Mouse (Mus musculus) ES-Bruce4 (cell line): ENCODE data around the gene Wdr59. TPM values are rescaled to one million over a fixed set of nuclear protein-coding genes. Genes with fewer than 3 reads are reported as not detected.

Source experiments
- H3K27ac ChIP-seq: 2 replicates; pipeline ENCODE4 v1.5.1; 2012; ENCODE audit warnings: low read length, inconsistent platforms; ENCODE audit not compliant: insufficient read depth
- H3K27me3 ChIP-seq: 2 replicates; pipeline ENCODE4 v1.6.1; 2012; ENCODE audit warnings: mild to moderate bottlenecking, low read length, inconsistent platforms; ENCODE audit not compliant: control insufficient read depth, poor library complexity, insufficient read depth, severe bottlenecking
- H3K36me3 ChIP-seq: 2 replicates; pipeline ENCODE4 v1.6.1; 2012; ENCODE audit warnings: inconsistent platforms, mild to moderate bottlenecking, low read length, moderate library complexity; ENCODE audit not compliant: control insufficient read depth, poor library complexity, insufficient read depth, severe bottlenecking
- H3K4me1 ChIP-seq: one replicate; pipeline ENCODE4 v1.8.1; 2011; ENCODE audit warnings: low read length; ENCODE audit not compliant: control insufficient read depth, insufficient read depth
- H3K4me3 ChIP-seq: 2 replicates; pipeline ENCODE4 v1.5.1; 2011; ENCODE audit warnings: low read depth, mild to moderate bottlenecking, low read length
- H3K9ac ChIP-seq: 2 replicates; pipeline ENCODE4 v1.6.1; 2012; ENCODE audit warnings: low read depth, mild to moderate bottlenecking, inconsistent platforms; ENCODE audit not compliant: poor library complexity, severe bottlenecking
- H3K9me3 ChIP-seq: replicated peaks from 2 replicates; pipeline ENCODE4 v1.6.1; 2012; ENCODE audit warnings: mild to moderate bottlenecking, low read length, inconsistent platforms; ENCODE audit not compliant: control insufficient read depth, poor library complexity, insufficient read depth, severe bottlenecking
- CTCF ChIP-seq: IDR thresholded peaks from one replicate; pipeline ENCODE4 v1.8.1; 2011; ENCODE audit warnings: low read depth, low read length
- EP300 ChIP-seq: IDR thresholded peaks from 2 replicates; pipeline ENCODE4 v1.6.1; 2011; ENCODE audit warnings: low read depth, low read length; ENCODE audit not compliant: insufficient read depth
- POLR2A ChIP-seq: IDR thresholded peaks from one replicate; pipeline ENCODE4 v1.8.1; 2011; ENCODE audit warnings: low read length; ENCODE audit not compliant: insufficient read depth
- polyA plus RNA-seq: library from polyadenylated mRNA; stranded (reverse); fragments of >200 nt; gene quantifications from 2 replicates; pipeline ENCODE4 v1.2.4, GENCODE M21; 2011; ENCODE audit warnings: low read depth; ENCODE audit not compliant: missing spikeins, insufficient read depth, insufficient read length

Gene Wdr59
- polyA plus RNA-seq, 1 experiment: 16.8 TPM

GRCm38 (mm10) chr8:111536031-111536977 lies 14.4 kb upstream of the Wdr59 start, which contains the start of gene Znrf1:
Gene Znrf1, plus strand, starts transcription at chr8:111536097.
- TF ChIP-seq CTCF (peak; percentile 55), EP300 (no peak; the same call in 1 of the 2 replicates), POLR2A (no peak)
- H3K4me3 ChIP-seq: peak within 1 kb of the TSS; percentile 76
- peak within 1 kb of the TSS; percentile 100 for H3K9ac ChIP-seq
- H3K27ac ChIP-seq: peak within 1 kb of the TSS; percentile 76
- peaks cover 6% of the 10 kb centered on the region for H3K4me1 ChIP-seq
- H3K36me3 ChIP-seq: 0 out of 2 replicates have a peak, but pooled peaks cover 5% of the 10 kb centered on the region
- no peaks in the 10 kb centered on the region for H3K9me3 ChIP-seq
- 0 out of 2 replicates have a peak, but pooled peaks cover 2% of the 10 kb centered on the region for H3K27me3 ChIP-seq

- H3K9ac ChIP-seq: peak overlapping the region; percentile 100; the same call in 1 of the 2 replicates
- H3K36me3 ChIP-seq: 0 out of 2 replicates have a peak, but pooled peaks cover 5% of the 10 kb centered on the region
- TF ChIP-seq CTCF: no peak
- TF ChIP-seq EP300: no peak
- TF ChIP-seq POLR2A: no peak
- H3K4me3 ChIP-seq: no peak overlapping the region
- H3K9me3 ChIP-seq: no peaks in the 10 kb centered on the region
- 0 out of 2 replicates have a peak, but pooled peaks cover 2% of the 10 kb centered on the region for H3K27me3 ChIP-seq
- peaks cover 6% of the 10 kb centered on the region for H3K4me1 ChIP-seq
- peak overlapping the region; percentile 43; the same call in 1 of the 2 replicates for H3K27ac ChIP-seq
Measured at GRCm38 (mm10) chr8:111535491-111535890, 13.6 kb upstream of the Wdr59 start.

- Histone ChIP-seq H3K9ac (no peak overlapping the region), H3K27ac (no peak overlapping the region), H3K36me3 (no peaks in the 10 kb centered on the region), H3K9me3 (no peaks in the 10 kb centered on the region), H3K4me3 (no peak overlapping the region), H3K27me3 (0 out of 2 replicates have a peak, but pooled peaks cover 2% of the 10 kb centered on the region), H3K4me1 (peaks cover 1% of the 10 kb centered on the region)
- no peak for TF ChIP-seq CTCF
- no peak for TF ChIP-seq EP300
- no peak for TF ChIP-seq POLR2A
Measured at GRCm38 (mm10) chr8:111533503-111533902, 11.6 kb upstream of the Wdr59 start.

GRCm38 (mm10) chr8:111531621-111532020 lies 9.7 kb upstream of the Wdr59 start:
- Histone ChIP-seq H3K4me3 (no peak overlapping the region), H3K9ac (no peak overlapping the region; the same call in 1 of the 2 replicates), H3K9me3 (no peaks in the 10 kb centered on the region), H3K27ac (no peak overlapping the region), H3K27me3 (no peaks in the 10 kb centered on the region), H3K36me3 (no peaks in the 10 kb centered on the region), H3K4me1 (peaks cover 1% of the 10 kb centered on the region)
- TF ChIP-seq EP300: peak; percentile 56; the same call in 1 of the 2 replicates
- TF ChIP-seq CTCF: no peak
- TF ChIP-seq POLR2A: no peak

- Histone ChIP-seq H3K4me1 (peaks cover 1% of the 10 kb centered on the region), H3K27ac (no peak overlapping the region)
- TF ChIP-seq EP300: 0 out of 2 replicates have a peak, but pooled peaks have one; percentile 20
- no peak for TF ChIP-seq POLR2A
Measured at GRCm38 (mm10) chr8:111531191-111531590, 9.3 kb upstream of the Wdr59 start.

More at GRCm38 (mm10) chr8:111531191-111531590, 9.3 kb upstream of the Wdr59 start:
- no peak overlapping the region for H3K4me3 ChIP-seq
- H3K36me3 ChIP-seq: no peaks in the 10 kb centered on the region
- no peaks in the 10 kb centered on the region; the same call in 1 of the 2 replicates for H3K27me3 ChIP-seq
- no peaks in the 10 kb centered on the region for H3K9me3 ChIP-seq
- H3K9ac ChIP-seq: no peak overlapping the region; the same call in 1 of the 2 replicates
